Mouse (Mus musculus) myocyte (in vitro differentiated cells): ENCODE measurements at regions not wholly inside any gene's neighbourhood (a gene's known extent, or its start where the extent isn't known, plus 50 kb on each side); places are given as distances from the start of the nearest gene placed in this dataset.

Source experiments
- H3K27me3 ChIP-seq: one replicate; pipeline ENCODE4 v1.6.1; 2011; ENCODE audit not compliant: control insufficient read depth, insufficient read depth, insufficient read length
- H3K36me3 ChIP-seq: one replicate; pipeline ENCODE4 v1.6.1; 2011; ENCODE audit not compliant: control insufficient read depth, insufficient read depth
- H3K4me2 ChIP-seq: one replicate; pipeline ENCODE4 v1.6.1; 2011; ENCODE audit warnings: low read depth, control low read depth
- H3K4me3 ChIP-seq: one replicate; pipeline ENCODE4 v1.5.1; 2011; ENCODE audit warnings: mild to moderate bottlenecking, control low read depth, moderate library complexity
- H3K79me2 ChIP-seq: one replicate; pipeline ENCODE4 v1.6.1; 2011; ENCODE audit not compliant: control insufficient read depth, insufficient read depth
- H3ac ChIP-seq: one replicate; pipeline ENCODE4 v1.6.1; 2011; ENCODE audit not compliant: control insufficient read depth, insufficient read length
- CEBPB ChIP-seq: IDR thresholded peaks from 2 replicates; pipeline ENCODE4 v1.6.1; 2011; ENCODE audit warnings: mild to moderate bottlenecking, moderate library complexity; ENCODE audit not compliant: poor library complexity, insufficient read depth, severe bottlenecking
- E2F4 ChIP-seq: IDR thresholded peaks from one replicate; pipeline ENCODE4 v1.6.1; 2011; ENCODE audit warnings: mild to moderate bottlenecking, control low read depth, moderate library complexity; ENCODE audit not compliant: insufficient read depth
- MAX ChIP-seq: IDR thresholded peaks from one replicate; pipeline ENCODE4 v1.6.1; 2011; ENCODE audit warnings: low read depth, mild to moderate bottlenecking, control low read depth
- MYOD1 ChIP-seq, 3 experiments: IDR thresholded peaks; one replicate each; pipeline ENCODE4 v1.6.1; 2011; ENCODE audit warnings: control low read depth in 2 of 3, low read depth in 2 of 3, mild to moderate bottlenecking in 2 of 3, moderate library complexity in 1 of 3; ENCODE audit not compliant: insufficient read length in 2 of 3, control insufficient read depth in 1 of 3
- MYOG ChIP-seq, 3 experiments: IDR thresholded peaks; one replicate each; pipeline ENCODE4 v1.6.1; 2011; ENCODE audit warnings: control low read depth in 2 of 3, low read depth in 2 of 3, mild to moderate bottlenecking in 2 of 3; ENCODE audit not compliant: insufficient read length in 2 of 3, control insufficient read depth in 1 of 3, insufficient read depth in 1 of 3
- POLR2A ChIP-seq: IDR thresholded peaks from one replicate; pipeline ENCODE4 v1.6.1; 2011; ENCODE audit warnings: low read depth, mild to moderate bottlenecking, control low read depth, moderate library complexity; ENCODE audit not compliant: insufficient read length
- POLR2AphosphoS2 ChIP-seq: IDR thresholded peaks from one replicate; pipeline ENCODE4 v1.6.1; 2011; ENCODE audit warnings: low read depth, control low read depth; ENCODE audit not compliant: insufficient read length
- REST ChIP-seq: IDR thresholded peaks from one replicate; pipeline ENCODE4 v1.6.1; 2011; ENCODE audit warnings: mild to moderate bottlenecking, control low read depth, moderate library complexity; ENCODE audit not compliant: insufficient read depth, insufficient read length
- SRF ChIP-seq: IDR thresholded peaks from one replicate; pipeline ENCODE4 v1.6.1; 2011; ENCODE audit warnings: low read depth; ENCODE audit not compliant: control insufficient read depth, insufficient read length
- TCF12 ChIP-seq: IDR thresholded peaks from one replicate; pipeline ENCODE4 v1.6.1; 2011; ENCODE audit warnings: mild to moderate bottlenecking, control low read depth; ENCODE audit not compliant: poor library complexity, insufficient read depth, severe bottlenecking
- TCF3 ChIP-seq: IDR thresholded peaks from one replicate; pipeline ENCODE4 v1.6.1; 2011; ENCODE audit warnings: low read depth, control low read depth; ENCODE audit not compliant: insufficient read length
- USF1 ChIP-seq: IDR thresholded peaks from one replicate; pipeline ENCODE4 v1.6.1; 2011; ENCODE audit warnings: low read depth, mild to moderate bottlenecking, control low read depth, moderate library complexity

DNA sequence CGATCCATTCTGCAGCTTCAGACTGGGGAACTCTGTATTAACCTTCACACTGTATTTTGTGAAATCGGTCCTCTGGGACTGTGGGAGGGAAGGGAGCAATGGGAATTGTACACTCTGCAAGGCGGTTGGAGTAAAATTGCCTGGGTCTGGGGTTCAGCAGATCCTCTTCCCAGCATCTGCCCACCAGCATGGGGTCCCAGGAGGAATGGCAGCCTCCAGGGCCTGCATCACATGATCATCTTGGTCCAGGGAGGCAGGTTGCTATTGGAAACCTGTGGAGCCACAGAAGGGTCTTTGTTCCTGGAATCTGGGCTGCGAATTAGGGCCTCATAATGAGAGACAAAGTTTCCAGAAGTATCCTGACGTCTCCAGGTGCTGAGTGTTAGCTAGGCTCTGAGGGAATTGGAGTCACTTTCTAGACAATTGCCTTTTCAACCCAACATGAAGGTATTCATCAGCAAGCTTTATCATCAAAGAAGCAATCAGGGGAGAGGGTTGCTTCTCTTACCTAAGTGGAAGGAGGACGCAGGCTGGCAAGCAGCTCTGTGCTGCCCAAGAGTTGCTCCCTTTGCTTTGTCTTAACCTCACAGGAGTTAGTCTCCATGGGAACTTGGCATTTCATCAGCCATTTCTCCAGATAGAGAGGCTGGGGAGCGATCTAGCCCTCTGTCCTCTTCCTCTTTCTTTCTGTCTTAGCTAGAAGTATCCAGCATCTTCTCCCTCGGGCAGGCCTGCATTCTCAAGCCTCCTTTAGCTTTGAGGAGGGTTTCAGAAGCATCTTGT, 449.7 kb upstream of the Cdh4 start:
- H3K36me3 ChIP-seq = no peaks in the 10 kb centered on the region
- H3K4me2 ChIP-seq = no peak overlapping the region
- no peaks in the 10 kb centered on the region for H3K79me2 ChIP-seq
- no peak overlapping the region for H3K4me3 ChIP-seq
- H3K27me3 ChIP-seq = no peaks in the 10 kb centered on the region
- no peak overlapping the region for H3ac ChIP-seq
- TF ChIP-seq E2F4 (no peak), REST (no peak), TCF3 (no peak), MYOG (IDR thresholded peaks at IDR 0.05; ENCODE audit: control insufficient read depth in 1 of 3, insufficient read depth in 1 of 3, insufficient read length in 2 of 3, low read depth in 2 of 3) (no peak), MYOD1 (IDR thresholded peaks at IDR 0.05; ENCODE audit: control insufficient read depth in 1 of 3, insufficient read length in 2 of 3, low read depth in 2 of 3) (no peak), MAX (no peak), CEBPB (no peak), SRF (no peak), POLR2A (no peak), POLR2AphosphoS2 (no peak), USF1 (no peak), TCF12 (no peak)

DNA sequence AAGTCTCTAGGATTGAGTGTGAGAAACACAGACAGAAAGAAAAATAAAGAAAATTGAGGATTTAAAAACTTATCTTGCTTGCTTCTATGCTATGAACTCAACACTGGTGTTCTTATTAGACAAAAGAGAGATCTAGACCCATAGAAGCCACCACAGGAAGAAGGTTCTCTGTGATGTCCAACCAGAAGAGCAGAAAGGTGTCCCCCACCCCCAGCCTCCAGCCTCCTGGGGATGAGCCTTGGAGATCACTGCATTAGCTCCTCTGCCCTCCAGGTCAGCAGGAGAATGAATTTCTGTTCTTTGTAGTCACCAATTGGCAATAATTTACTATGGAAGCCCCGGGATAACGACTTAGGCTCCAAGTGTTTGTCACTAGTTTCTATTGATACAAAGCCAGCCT, 444.3 kb upstream of the Cdh4 start:
- Histone ChIP-seq H3K4me3 (no peak overlapping the region), H3ac (no peak overlapping the region), H3K4me2 (no peak overlapping the region), H3K36me3 (no peaks in the 10 kb centered on the region), H3K27me3 (no peaks in the 10 kb centered on the region), H3K79me2 (no peaks in the 10 kb centered on the region)
- TF ChIP-seq MYOD1 (IDR thresholded peaks at IDR 0.05; ENCODE audit: control insufficient read depth in 1 of 3, insufficient read length in 2 of 3, low read depth in 2 of 3) (no peak), MYOG (IDR thresholded peaks at IDR 0.05; ENCODE audit: control insufficient read depth in 1 of 3, insufficient read depth in 1 of 3, insufficient read length in 2 of 3, low read depth in 2 of 3) (no peak), USF1 (no peak), E2F4 (no peak), POLR2A (no peak), TCF12 (no peak), POLR2AphosphoS2 (no peak), CEBPB (no peak), REST (no peak), SRF (no peak), MAX (no peak), TCF3 (no peak)

GRCm38 (mm10) chr2:179000448-179001081, 441.7 kb upstream of the Cdh4 start:
- no peaks in the 10 kb centered on the region for H3K36me3 ChIP-seq
- H3ac ChIP-seq = no peak overlapping the region
- H3K4me2 ChIP-seq = no peak overlapping the region
- no peak overlapping the region for H3K4me3 ChIP-seq
- no peaks in the 10 kb centered on the region for H3K79me2 ChIP-seq
- TF ChIP-seq E2F4 (no peak), MYOD1 (IDR thresholded peaks at IDR 0.05; ENCODE audit: control insufficient read depth in 1 of 3, insufficient read length in 2 of 3, low read depth in 2 of 3) (no peak), MAX (no peak), REST (no peak)
- H3K27me3 ChIP-seq = no peaks in the 10 kb centered on the region

DNA sequence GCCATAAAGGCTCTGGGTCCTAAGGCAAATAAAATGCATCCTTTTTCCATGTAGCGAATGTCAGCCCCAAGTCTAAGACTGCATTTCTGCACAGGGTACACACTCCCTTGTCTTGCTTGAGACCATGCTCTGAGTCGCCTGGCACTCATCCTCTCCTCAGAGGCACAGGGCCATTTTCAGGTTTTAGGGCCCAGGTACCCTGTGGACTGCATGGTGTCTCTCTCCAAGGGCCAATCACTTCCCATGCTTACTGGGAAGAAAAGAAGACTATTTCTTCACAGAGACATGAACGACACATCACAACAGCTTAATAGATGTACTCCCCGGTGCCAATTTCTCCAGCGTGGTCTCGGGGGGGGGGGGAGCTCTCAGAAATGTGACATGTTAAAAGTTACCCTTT, 434.5 kb upstream of the Cdh4 start:
- Histone ChIP-seq H3K27me3 (no peaks in the 10 kb centered on the region), H3K36me3 (no peaks in the 10 kb centered on the region)

More for the DNA sequence above, 434.5 kb upstream of the Cdh4 start:
- TF ChIP-seq E2F4 = no peak
- TF ChIP-seq MAX = no peak
- no peak for TF ChIP-seq POLR2AphosphoS2
- no peak for TF ChIP-seq USF1
- no peak for TF ChIP-seq MYOG (IDR thresholded peaks at IDR 0.05; ENCODE audit: control insufficient read depth in 1 of 3, insufficient read depth in 1 of 3, insufficient read length in 2 of 3, low read depth in 2 of 3)
- TF ChIP-seq MYOD1 (IDR thresholded peaks at IDR 0.05; ENCODE audit: control insufficient read depth in 1 of 3, insufficient read length in 2 of 3, low read depth in 2 of 3) = no peak
- TF ChIP-seq TCF3 = no peak
- no peak for TF ChIP-seq TCF12
- TF ChIP-seq CEBPB = no peak
- TF ChIP-seq REST = no peak
- no peak for TF ChIP-seq POLR2A
- TF ChIP-seq SRF = no peak
- no peaks in the 10 kb centered on the region for H3K79me2 ChIP-seq
- H3K4me3 ChIP-seq = no peak overlapping the region
- no peak overlapping the region for H3K4me2 ChIP-seq
- H3ac ChIP-seq = no peak overlapping the region
